Mouse (Mus musculus) bone marrow macrophage, adult 2 months (primary cell): ENCODE results near the gene Tnfaip2. TPM values are rescaled to one million over a fixed set of nuclear protein-coding genes. Genes with fewer than 3 reads are reported as not detected.

ENCODE experiments used
- H3K27ac ChIP-seq: 2 replicates; pipeline ENCODE4 v1.5.1; 2012; ENCODE audit warnings: low read depth, low read length; ENCODE audit not compliant: insufficient read depth
- H3K4me1 ChIP-seq: 2 replicates; pipeline ENCODE4 v1.6.1; 2012; ENCODE audit warnings: low read length; ENCODE audit not compliant: control insufficient read depth, insufficient read depth
- H3K4me3 ChIP-seq: 2 replicates; pipeline ENCODE4 v1.5.1; 2012; ENCODE audit warnings: mild to moderate bottlenecking, low read length, moderate library complexity; ENCODE audit not compliant: insufficient read depth
- CTCF ChIP-seq: IDR thresholded peaks from 2 replicates; pipeline ENCODE4 v1.5.1; 2012; ENCODE audit warnings: low read depth, mild to moderate bottlenecking, low read length, moderate library complexity
- POLR2A ChIP-seq: IDR thresholded peaks from 2 replicates; pipeline ENCODE4 v1.6.1; 2012; ENCODE audit warnings: mild to moderate bottlenecking, low read depth, low read length, borderline replicate concordance
- polyA plus RNA-seq: library from polyadenylated mRNA; stranded (reverse); fragments of >200 nt; gene quantifications from 2 replicates; pipeline ENCODE4 v1.2.4, GENCODE M21; 2012; ENCODE audit not compliant: missing spikeins, insufficient read depth, insufficient read length

Gene Tnfaip2
- polyA plus RNA-seq, 1 experiment: 304 TPM

DNA sequence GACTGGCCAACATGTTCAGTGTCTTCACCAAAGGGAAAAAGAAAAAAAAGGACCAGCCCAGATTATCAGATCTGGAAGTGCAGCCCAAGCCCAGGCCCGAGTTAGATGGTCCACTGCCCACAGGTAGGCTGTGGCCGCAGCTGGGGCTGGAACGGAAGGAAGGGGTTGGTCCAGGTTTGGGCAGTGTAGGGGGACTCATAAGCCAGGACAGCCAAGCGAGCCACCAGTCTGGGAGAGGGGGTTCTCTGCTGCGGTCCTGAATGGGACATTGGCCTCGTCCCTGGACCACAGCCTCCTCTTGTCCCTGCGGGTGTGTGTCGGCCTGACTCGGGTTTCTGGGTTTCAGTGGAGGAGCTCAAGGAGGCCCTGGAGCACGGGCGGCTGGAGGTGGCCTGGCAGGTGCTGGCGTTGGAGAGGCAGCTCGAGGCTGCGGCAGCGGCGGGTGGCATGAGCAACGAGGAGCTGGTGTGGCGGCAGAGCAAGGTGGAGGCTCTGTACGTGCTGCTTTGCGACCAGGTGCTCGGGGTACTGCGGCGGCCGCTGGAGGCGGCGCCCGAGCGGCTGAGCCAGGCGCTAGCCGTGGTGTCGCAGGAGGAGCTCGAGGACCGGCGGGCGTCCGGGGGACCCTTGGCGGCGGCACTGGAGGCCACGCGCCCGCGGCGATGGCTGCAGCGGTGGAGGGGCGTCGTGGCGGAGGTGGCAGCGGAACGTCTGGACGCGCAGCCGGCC is 3.1 kb downstream of the Tnfaip2 start:
- peaks cover 63% of the 10 kb centered on the region for H3K4me1 ChIP-seq
- peak overlapping the region; percentile 73 for H3K4me3 ChIP-seq
- TF ChIP-seq CTCF (no peak), POLR2A (no peak)
- no peak overlapping the region for H3K27ac ChIP-seq

- Histone ChIP-seq H3K4me3 (peak overlapping the region; percentile 27), H3K27ac (peak overlapping the region; percentile 37; the same call in 1 of the 2 replicates), H3K4me1 (peaks cover 62% of the 10 kb centered on the region)
- TF ChIP-seq CTCF (no peak), POLR2A (no peak)
Observed at GRCm38 (mm10) chr12:111445890-111446613, 3.8 kb downstream of the Tnfaip2 start.

DNA sequence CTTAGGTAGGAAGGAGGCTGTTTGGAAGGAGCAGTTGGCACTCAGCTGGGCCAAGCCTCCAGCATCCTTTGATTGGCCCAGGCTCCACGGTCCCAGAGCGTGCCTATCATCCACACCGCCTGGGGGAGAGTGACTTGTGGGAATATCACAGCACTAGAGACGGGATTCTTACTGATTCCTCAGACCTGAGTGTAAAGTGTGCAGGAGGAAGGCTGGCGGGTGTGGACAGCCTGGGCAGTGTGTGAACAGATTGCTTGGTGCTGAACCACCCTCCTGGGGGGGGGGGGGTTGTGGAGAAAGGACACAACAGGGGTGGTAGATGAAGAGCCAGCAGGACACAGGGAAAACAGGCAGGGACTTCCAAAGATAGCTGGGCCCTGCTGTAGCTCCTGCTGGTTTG is 4.5 kb downstream of the Tnfaip2 start:
- peaks cover 59% of the 10 kb centered on the region for H3K4me1 ChIP-seq
- TF ChIP-seq POLR2A (no peak), CTCF (no peak)
- H3K27ac ChIP-seq: peak overlapping the region; percentile 37
- H3K4me3 ChIP-seq: peak overlapping the region; percentile 27

DNA sequence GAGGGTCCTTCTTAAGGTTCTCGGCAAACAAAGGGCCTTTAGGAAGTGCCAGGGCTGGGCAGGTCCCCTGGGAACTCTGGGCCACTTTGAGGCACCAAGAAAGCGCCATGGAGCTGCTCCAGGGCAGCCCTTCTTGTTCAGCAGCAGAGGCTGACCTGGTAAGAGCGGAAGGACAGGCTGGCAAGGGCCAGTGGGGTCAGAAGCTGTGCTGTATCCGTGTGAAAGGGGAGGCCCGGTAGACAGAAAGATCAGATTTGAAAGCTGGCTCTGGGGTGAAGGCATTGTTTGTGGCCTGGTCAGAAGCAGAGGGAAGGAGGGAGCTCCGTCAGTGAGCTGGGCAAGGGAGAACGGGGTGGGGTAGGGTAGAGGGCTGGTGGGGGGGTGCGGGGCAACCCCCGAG is 5.1 kb downstream of the Tnfaip2 start:
- no peak overlapping the region for H3K4me3 ChIP-seq
- H3K4me1 ChIP-seq: peaks cover 59% of the 10 kb centered on the region
- no peak for TF ChIP-seq POLR2A
- no peak for TF ChIP-seq CTCF
- H3K27ac ChIP-seq: peak overlapping the region; percentile 37

- no peak overlapping the region for H3K4me3 ChIP-seq
- TF ChIP-seq POLR2A: no peak
- no peak for TF ChIP-seq CTCF
- peak overlapping the region; percentile 80 for H3K27ac ChIP-seq
- peaks cover 65% of the 10 kb centered on the region for H3K4me1 ChIP-seq
Observed at GRCm38 (mm10) chr12:111447898-111448760, 5.9 kb downstream of the Tnfaip2 start.

- TF ChIP-seq POLR2A: no peak
- no peak overlapping the region for H3K4me3 ChIP-seq
- H3K4me1 ChIP-seq: peaks cover 75% of the 10 kb centered on the region
- H3K27ac ChIP-seq: peak overlapping the region; percentile 80
Observed at GRCm38 (mm10) chr12:111448931-111449705, 6.8 kb downstream of the Tnfaip2 start.

DNA sequence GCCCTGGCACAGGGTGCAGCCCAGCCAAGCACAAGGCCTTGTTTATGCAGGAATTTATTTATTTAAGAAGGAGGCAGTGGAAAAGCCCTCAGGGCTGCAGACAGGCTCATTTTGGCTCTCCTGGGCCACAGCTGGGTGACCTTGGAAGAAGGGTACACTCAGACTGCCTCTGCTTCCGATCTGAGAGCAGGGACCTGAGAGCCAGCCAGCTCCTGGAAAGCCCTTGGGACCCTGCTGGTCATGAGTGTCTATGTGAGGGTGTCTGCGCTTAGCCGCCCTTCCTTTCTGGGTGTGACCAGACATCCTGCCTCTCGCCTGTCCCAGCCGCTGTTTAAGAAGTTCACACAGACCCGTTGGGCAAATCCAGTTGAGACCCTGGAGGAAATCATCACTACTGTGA is 8.1 kb downstream of the Tnfaip2 start:
- Histone ChIP-seq H3K27ac (peak overlapping the region; percentile 73; the same call in 1 of the 2 replicates), H3K4me1 (peaks cover 79% of the 10 kb centered on the region), H3K4me3 (no peak overlapping the region)
- no peak for TF ChIP-seq POLR2A
- no peak for TF ChIP-seq CTCF

- peaks cover 81% of the 10 kb centered on the region for H3K4me1 ChIP-seq
- H3K4me3 ChIP-seq: no peak overlapping the region
- TF ChIP-seq POLR2A (no peak), CTCF (no peak)
- H3K27ac ChIP-seq: no peak overlapping the region
Observed at GRCm38 (mm10) chr12:111451561-111451960, 9.3 kb downstream of the Tnfaip2 start.

DNA sequence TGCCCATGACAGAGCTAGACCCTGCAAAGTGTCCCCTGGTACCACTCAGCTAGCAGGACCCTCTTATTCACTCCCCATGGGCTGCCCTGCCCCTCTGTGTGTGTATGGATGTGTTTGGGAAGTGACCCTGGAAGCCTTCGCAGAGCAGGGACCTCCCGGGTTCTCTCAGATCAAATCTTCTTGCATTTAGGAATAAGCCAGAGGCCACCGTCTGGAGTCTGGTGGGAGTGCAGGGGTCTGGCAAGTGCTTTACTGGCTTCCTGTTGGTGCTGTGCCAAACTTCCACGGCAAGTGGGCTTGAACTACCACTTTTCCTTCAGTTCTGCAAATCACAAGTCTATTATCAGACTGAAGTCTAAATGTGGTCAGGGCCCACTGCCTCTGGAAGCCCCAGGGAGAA is 11.8 kb downstream of the Tnfaip2 start:
- H3K27ac ChIP-seq: peak overlapping the region; percentile 20
- TF ChIP-seq POLR2A: no peak
- TF ChIP-seq CTCF: no peak
- H3K4me1 ChIP-seq: peaks cover 84% of the 10 kb centered on the region
- no peak overlapping the region for H3K4me3 ChIP-seq
